Comparison of ENCODE assay signal across 10 mouse cellular contexts in genomic region chr14:26459516-26459915, GRCm38 (mm10).
DNase-seq lines count a peak whose midpoint lies in the region; ATAC-seq lines count a peak whose summit lies in the region.
"Had no signal": no experiment of that assay in that cellular context is flagged by ENCODE, and none has a peak within 500 bp of the region (broad histone marks: within the 10 kb centered on the region; RNA-seq: fewer than 3 reads in every experiment).

No protein-coding gene starts in this region.

- no peaks in the 10 kb centered on the region for H3K4me1 ChIP-seq in forebrain, embryonic 14.5 days (ENCODE audit: control insufficient read depth, insufficient read depth, low read length)
- H3K4me1 ChIP-seq in forebrain, embryonic 13.5 days = no peaks in the 10 kb centered on the region
- H3K4me1 ChIP-seq: embryonic facial prominence, embryonic 12.5 days had no signal

- H3K36me3 ChIP-seq in forebrain, embryonic 14.5 days (ENCODE audit: control insufficient read depth, insufficient read depth, low read length) = peaks cover 26% of the 10 kb centered on the region; the same call in 1 of the 2 replicates
- H3K36me3 ChIP-seq in forebrain, embryonic 13.5 days (ENCODE audit: poor library complexity, severe bottlenecking) = peaks cover 30% of the 10 kb centered on the region

- H3K4me3 ChIP-seq in forebrain, embryonic 14.5 days (ENCODE audit: low read depth, low read length) = no peak overlapping the region
- no peak overlapping the region for H3K4me3 ChIP-seq in forebrain, embryonic 13.5 days
- H3K4me3 ChIP-seq: embryonic facial prominence, embryonic 12.5 days had no signal

- no peak overlapping the region for H3K4me2 ChIP-seq in forebrain, embryonic 14.5 days (ENCODE audit: low read length)
- no peak overlapping the region for H3K4me2 ChIP-seq in forebrain, embryonic 13.5 days
- H3K4me2 ChIP-seq: embryonic facial prominence, embryonic 12.5 days had no signal

- H3K27ac ChIP-seq in forebrain, embryonic 14.5 days (ENCODE audit: low read depth, low read length) = no peak overlapping the region
- no peak overlapping the region for H3K27ac ChIP-seq in forebrain, embryonic 13.5 days
- H3K27ac ChIP-seq: embryonic facial prominence, embryonic 12.5 days had no signal

- H3K9me3 ChIP-seq in forebrain, embryonic 14.5 days (replicated peaks; ENCODE audit: control insufficient read depth, low read length) = no peaks in the 10 kb centered on the region
- H3K9me3 ChIP-seq in forebrain, embryonic 13.5 days (replicated peaks) = no peaks in the 10 kb centered on the region
- H3K9me3 ChIP-seq: embryonic facial prominence, embryonic 12.5 days; G1E had no signal

- intact Hi-C loops in left cerebral cortex, postnatal 10 days (cut with DNase I) = no loop called here
- intact Hi-C loops in left cerebral cortex, postnatal 14 days (cut with DNase I) = no loop called here

- no peak for ATAC-seq in forebrain, embryonic 14.5 days
- ATAC-seq in forebrain, embryonic 13.5 days = no peak
- no peak for ATAC-seq in megakaryocyte-erythroid progenitor cell, adult 5-6 weeks (replicated peaks; ENCODE audit: low FRiP score, low TSS enrichment, poor library complexity, severe bottlenecking)

- peak; percentile 25 for DNase-seq in forebrain, embryonic 14.5 days (ENCODE audit: low spot score)
- peak; percentile 31 to 32 for DNase-seq in left cerebral cortex, postnatal 10 days (ENCODE audit: extremely low spot score in 1 of 2, low spot score in 2 of 2)
- DNase-seq in left cerebral cortex, adult 11 months (ENCODE audit: low spot score) = no peak
- DNase-seq in ES-CJ7 (ENCODE audit: low read depth, low spot score) = peak; percentile 24
- peak; percentile 41 to 48 for DNase-seq in left cerebral cortex, postnatal 14 days (ENCODE audit: low spot score in 2 of 2)
- DNase-seq in c-Kit-positive CD71-positive TER-119-positive erythroid progenitor cells, embryonic 14.5 days (ENCODE audit: low spot score) = no peak

- no peak overlapping the region for H3K9ac ChIP-seq in forebrain, embryonic 14.5 days (ENCODE audit: low read length)
- H3K9ac ChIP-seq in forebrain, embryonic 13.5 days = no peak overlapping the region
- H3K9ac ChIP-seq: embryonic facial prominence, embryonic 12.5 days had no signal

- no peaks in the 10 kb centered on the region for H3K27me3 ChIP-seq in forebrain, embryonic 14.5 days (replicated peaks; ENCODE audit: control insufficient read depth, insufficient read depth, low read length)
- H3K27me3 ChIP-seq in forebrain, embryonic 13.5 days = no peaks in the 10 kb centered on the region
- H3K27me3 ChIP-seq: embryonic facial prominence, embryonic 12.5 days had no signal

Comparison
In these comparisons a context has a peak if more than half of its experiments do, and no peak if none do; other contexts are left out.
1. DNase-seq: peak in forebrain, embryonic 14.5 days (single experiment), left cerebral cortex, postnatal 10 days (2 of 2), ES-CJ7 (single experiment) and left cerebral cortex, postnatal 14 days (2 of 2); none in left cerebral cortex, adult 11 months (single experiment) and c-Kit-positive CD71-positive TER-119-positive erythroid progenitor cells, embryonic 14.5 days (single experiment).